Mouse (Mus musculus): ENCODE data around the gene Sec14l3.

DNA sequence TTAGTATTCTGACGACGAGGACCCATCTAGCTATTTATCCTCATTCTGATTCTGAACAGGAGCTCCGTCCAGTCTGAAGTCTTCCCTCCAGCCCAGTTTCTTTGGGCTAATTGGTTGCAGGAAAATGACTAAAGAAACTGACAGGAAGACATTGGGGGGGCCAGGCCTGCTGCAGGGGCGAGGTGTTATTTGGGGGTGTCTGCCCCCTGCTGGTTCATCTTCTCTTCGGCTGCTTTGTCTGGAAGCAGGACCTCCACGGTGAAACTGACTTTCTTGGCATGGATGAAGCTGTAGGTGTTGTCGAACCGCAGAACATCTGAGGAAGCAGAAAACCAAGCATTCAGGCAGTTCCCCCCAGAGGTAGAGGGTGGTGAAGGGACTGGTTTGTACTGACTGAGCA is 33.5 kb downstream of the Sec14l3 start:
- TF ChIP-seq CTCF (IDR thresholded peaks at IDR 0.05; ENCODE audit: low read depth) (no peak), EP300 (IDR thresholded peaks at IDR 0.05; ENCODE audit: low read depth) (no peak)
